Mouse (Mus musculus) thymus, postnatal 25 days (tissue): Measurements from ENCODE around the gene Zfp936.
"Not testable (repeated sequence)": the region's sequence is repeated elsewhere in the genome, so short reads cannot be mapped to it uniquely, and the experiment has no call there.

Source experiments
- DNase-seq: peaks from one replicate; pipeline ENCODE4 v3.0.0; 2022

Gene Zfp936

DNA sequence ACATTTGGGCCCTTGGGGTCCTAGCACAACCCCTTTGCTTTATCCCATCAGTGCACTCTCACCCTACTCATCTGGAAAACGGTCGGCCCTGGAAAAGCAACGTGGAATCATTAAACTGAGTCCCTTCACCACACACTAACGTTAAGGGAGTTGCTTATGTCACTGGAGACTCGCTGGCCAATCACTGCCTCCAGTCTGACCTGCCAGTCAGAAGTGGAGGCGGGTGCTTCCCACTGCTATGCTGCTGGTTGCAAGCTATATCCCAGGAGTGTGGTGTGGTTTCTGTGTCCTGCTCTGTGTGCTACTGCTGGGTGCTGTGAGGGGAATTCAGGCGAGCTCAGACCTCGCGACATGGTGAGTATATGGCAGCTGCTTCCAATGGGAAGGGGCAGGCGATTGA, at the start of gene Zfp936:
Zfp936 (plus strand) TSS at position 301 of the 400 bp plus-strand sequence.
- DNase-seq, result not testable (repeated sequence)

DNA sequence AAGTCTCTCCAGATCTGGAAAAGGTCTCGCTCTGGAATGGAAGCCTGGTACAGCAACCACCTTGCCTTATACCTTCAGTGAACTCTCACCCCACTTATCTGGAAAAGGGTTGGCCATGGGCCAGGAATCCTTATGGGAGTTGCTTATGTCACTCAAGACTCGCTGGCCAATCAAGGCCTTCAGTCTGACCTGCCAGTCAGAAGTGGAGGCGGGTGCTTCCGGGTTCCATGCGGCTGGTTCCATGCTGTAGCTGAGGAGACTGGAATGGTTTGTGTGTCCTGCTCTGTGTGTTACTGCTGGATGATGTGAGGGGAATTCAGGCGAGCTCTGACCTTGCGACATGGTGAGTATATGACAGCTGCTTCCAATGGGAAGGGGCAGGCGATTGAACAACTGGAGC, 36.2 kb upstream of the Zfp936 start:
- no peak for DNase-seq

DNA sequence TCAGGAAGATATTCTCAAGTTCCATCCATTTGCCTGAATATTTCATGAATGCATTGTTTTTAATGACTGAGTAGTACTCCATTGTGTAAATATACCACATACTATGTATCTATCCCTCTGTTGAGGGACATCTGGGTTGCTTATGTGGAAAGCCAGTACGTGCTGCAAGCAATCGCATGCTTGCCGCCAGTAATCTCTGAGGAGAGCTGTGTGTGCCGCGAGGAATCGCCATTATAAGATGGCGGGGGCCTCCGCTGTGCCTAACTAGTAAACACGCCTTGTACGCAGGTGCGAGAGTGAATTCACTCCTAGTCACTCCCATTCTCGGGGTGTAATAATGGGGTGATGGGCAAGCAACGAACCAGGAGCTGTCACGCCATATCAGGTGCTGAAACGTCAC, 14.7 kb downstream of the Zfp936 start:
- DNase-seq, result not testable (repeated sequence)

DNA sequence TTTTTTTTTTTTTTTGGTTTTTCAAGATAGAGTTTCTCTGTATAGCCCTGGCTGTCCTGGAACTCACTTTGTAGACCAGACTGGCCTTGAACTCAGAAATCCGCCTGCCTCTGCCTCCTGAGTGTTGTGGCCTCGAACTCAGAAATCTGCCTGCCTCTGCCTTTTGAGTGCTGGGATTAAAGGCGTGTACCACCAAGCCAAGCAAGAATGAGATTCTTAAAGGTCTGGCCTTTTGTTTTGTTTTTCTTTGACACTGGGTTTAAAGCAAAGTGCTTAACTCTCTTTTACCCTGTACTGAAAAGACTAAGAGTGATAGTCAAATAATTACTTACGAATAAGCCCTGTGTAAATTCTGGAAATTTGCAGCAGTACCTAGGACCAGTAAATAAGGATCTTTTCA, 50.1 kb downstream of the Zfp936 start:
- DNase-seq, result not testable (repeated sequence)

DNA sequence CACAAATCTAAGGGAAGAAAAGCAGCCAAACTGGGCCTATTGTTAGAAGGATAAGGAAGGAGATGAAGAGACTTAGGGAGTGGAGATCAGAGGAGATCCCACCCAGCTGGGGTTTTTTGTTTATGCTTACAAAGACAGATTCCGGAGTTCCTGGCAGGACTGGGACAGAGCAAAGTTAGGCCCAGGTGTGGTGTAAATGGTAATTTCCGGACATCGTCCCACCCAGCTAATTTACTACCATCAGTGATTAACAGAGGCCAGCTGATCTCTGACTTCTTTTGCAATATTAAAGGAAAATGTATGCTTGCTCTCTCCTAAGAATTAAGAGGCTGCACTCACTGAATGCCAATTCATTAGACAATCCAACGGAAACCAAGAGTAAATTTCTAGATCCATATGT, 53.1 kb downstream of the Zfp936 start:
- DNase-seq, result not testable (repeated sequence)

DNA sequence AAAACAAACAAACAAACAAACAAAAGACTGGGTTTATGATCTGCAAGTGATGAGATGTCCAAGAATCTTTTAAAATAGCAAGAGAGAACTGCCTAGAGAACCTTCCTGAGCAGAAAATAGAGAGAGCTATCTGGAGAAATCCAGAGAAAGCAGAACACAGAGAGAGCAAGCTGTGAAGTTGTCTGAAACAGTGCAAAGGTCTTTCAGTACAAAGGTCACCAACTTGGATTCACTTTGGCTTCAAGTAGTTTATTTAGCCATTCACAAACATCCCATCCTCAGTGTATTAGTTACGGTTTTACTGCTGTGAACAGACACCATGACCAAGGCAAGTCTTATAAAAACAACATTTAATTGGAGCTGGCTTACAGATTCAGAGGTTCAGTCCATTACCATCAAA, 53.8 kb downstream of the Zfp936 start:
- not testable (repeated sequence) for DNase-seq

DNA sequence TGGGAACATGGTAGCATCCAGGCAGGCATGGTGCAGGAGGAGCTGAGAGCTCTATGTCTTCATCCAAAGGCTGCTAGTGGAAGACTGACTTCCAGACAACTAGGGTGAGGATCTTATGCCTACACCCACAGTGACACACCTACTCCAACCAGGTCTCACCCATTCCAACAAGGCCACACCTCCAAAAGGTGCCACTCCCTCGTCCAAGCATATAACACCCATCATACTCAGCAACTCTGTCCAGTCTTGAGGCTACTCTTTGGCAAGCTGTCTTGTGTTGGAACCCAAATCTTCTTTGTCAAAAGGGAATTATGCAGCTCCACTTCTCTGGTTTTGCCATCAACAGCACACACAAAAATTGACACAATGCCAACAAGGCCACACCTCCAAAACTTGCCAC, 54.2 kb downstream of the Zfp936 start:
- DNase-seq, result not testable (repeated sequence)

DNA sequence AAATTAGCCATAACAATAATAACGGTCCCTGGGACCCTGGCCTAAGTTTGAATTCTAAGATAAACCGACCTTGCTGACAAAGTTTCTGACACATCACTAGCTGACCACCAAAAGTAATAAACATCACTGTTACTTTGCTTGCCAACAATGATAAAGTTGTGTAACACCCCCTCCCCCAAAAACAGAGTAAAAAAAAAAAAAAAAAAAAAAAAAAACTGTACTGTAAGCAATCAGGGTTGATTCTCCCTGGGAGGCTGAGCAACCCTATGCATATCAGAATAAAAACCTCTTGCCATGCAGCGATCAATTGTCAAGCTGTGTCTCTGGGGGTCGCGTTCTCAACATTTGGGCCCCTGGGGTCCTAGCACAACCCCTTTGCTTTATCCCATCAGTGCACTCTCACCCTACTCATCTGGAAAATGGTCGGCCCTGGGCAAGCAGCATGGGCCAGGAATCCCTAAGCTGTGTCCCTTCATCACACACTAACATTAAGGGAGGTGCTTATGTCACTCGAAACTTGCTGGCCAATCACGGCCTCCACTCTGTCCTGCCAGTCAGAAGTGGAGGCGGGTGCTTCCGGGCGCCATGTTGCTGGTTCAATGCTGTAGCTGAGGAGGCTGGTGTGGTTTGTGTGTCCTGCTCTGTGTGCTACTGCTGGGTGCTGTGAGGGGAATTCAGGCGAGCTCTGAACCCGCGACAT, 63.1 kb downstream of the Zfp936 start:
- no peak for DNase-seq

DNA sequence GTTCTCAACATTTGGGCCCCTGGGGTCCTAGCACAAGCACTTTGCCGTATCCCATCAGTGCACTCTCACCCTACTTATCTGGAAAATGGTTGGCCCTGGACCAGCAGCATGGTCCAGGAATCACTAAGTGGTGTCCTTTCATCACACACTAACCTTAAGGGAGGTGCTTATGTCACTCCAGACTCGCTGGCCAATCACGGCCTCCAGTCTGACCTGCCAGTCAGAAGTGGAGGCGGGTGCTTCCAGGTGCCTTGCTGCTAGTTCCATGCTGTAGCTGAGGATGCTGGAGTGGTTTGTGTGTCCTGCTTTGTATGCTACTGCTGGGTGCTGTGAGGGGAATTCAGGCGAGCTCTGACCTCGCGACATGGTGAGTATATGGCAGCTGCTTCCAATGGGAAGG, 99.8 kb downstream of the Zfp936 start:
- not testable (repeated sequence) for DNase-seq
